ENCODE assay signal across 15 mouse cellular contexts in the genomic region with DNA sequence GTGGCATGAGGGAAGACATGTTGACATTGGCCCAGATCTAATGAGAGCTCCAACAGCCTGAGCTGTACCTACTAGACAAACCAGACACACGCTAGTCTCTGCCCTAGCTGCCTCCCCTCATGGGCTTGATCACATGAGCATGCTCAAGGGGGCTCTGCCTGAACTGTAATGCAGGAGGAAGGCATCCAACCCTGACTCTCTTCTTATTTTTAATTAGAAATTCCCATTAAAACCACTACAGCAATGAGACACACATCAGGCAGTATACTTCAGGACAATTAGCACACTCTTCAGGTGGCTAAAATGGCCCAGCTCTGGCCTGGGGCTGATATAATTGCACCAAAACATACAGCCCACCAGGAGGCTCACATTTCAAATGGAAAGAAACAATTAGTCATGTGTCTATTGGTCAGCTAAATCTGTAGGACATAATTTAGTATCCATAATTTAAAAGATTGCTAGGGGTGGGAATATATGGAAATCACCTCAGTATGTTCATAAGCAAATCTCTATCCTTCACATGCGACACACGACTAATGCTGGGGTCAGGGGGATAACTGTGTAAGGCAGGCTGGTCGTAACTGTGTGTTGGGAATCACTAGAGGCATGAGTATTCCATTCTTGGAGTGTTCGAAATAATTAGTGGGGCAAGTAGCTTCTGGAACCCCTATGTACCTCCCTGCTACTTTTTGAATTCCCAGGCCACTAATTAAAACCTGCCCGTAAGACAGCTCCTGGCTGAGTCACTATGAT.
A peak's percentile ranks its signal among the peaks of the same experiment; 100 is the strongest.
DNase-seq lines count a peak whose midpoint lies in the region; ATAC-seq lines count a peak whose summit lies in the region.
"Had no signal": no experiment of that assay in that cellular context is flagged by ENCODE, and none has a peak within 500 bp of the region (broad histone marks: within the 10 kb centered on the region; RNA-seq: fewer than 3 reads in every experiment).

No protein-coding gene starts in this region.

- no peak for DNase-seq in limb, embryonic 10.5 days (ENCODE audit: low spot score)
- peak; percentile 7 for DNase-seq in forelimb bud, embryonic 11.5 days (ENCODE audit: low read depth, low spot score)
- peak; percentile 84 for DNase-seq in midbrain, embryonic 11.5 days (ENCODE audit: low spot score, missing footprints)
- no peak for DNase-seq in frontal cortex, postnatal 10 days (ENCODE audit: low spot score in 2 of 2)
- DNase-seq in spleen, adult 12 weeks (ENCODE audit: low spot score): no peak
- no peak for DNase-seq in cerebellum, postnatal 25 days
- DNase-seq in urinary bladder, postnatal 4 days (ENCODE audit: low spot score in 2 of 2): no peak
- DNase-seq: adrenal gland, postnatal 36 days; cerebellum, adult 11 months; heart, postnatal 36 days; lung, embryonic 14.5 days had no signal

- 0 out of 2 replicates have a peak, but pooled peaks cover 7% of the 10 kb centered on the region for H3K4me1 ChIP-seq in limb, embryonic 12.5 days (replicated peaks)
- H3K4me1 ChIP-seq in limb, embryonic 10.5 days: peaks cover 11% of the 10 kb centered on the region
- H3K4me1 ChIP-seq in midbrain, embryonic 11.5 days (ENCODE audit: control insufficient read depth, insufficient read depth, low read length): peaks cover 14% of the 10 kb centered on the region
- H3K4me1 ChIP-seq: heart, embryonic 10.5 days had no signal

- no peak overlapping the region for H3K4me3 ChIP-seq in limb, embryonic 12.5 days (replicated peaks)
- no peak overlapping the region for H3K4me3 ChIP-seq in limb, embryonic 10.5 days
- no peak overlapping the region for H3K4me3 ChIP-seq in midbrain, embryonic 11.5 days (ENCODE audit: low read depth, low read length)
- H3K4me3 ChIP-seq: heart, embryonic 10.5 days; left cerebral cortex, adult 2 months had no signal

- no peak overlapping the region for H3K27ac ChIP-seq in limb, embryonic 12.5 days
- H3K27ac ChIP-seq in limb, embryonic 10.5 days: no peak overlapping the region
- peak overlapping the region; percentile 65 for H3K27ac ChIP-seq in midbrain, embryonic 11.5 days (ENCODE audit: low read depth, low read length)
- H3K27ac ChIP-seq: heart, embryonic 10.5 days; left cerebral cortex, adult 2 months; stomach, postnatal 0 days had no signal

- WGBS in limb, embryonic 12.5 days: 43% methylated on average over 6 of the region's 6 CpGs
- WGBS in limb, embryonic 10.5 days: 71% methylated on average over 6 of the region's 6 CpGs
- 67% methylated on average over 6 of the region's 6 CpGs for WGBS in midbrain, embryonic 11.5 days

- no peak overlapping the region for H3K4me2 ChIP-seq in limb, embryonic 12.5 days
- peak overlapping the region; percentile 22; the same call in 1 of the 2 replicates for H3K4me2 ChIP-seq in midbrain, embryonic 11.5 days
- H3K4me2 ChIP-seq: lung, embryonic 14.5 days had no signal

- no peaks in the 10 kb centered on the region for H3K36me3 ChIP-seq in limb, embryonic 12.5 days
- no peaks in the 10 kb centered on the region for H3K36me3 ChIP-seq in limb, embryonic 10.5 days
- H3K36me3 ChIP-seq in midbrain, embryonic 11.5 days (ENCODE audit: control insufficient read depth, insufficient read depth, low read length): no peaks in the 10 kb centered on the region
- H3K36me3 ChIP-seq: heart, embryonic 10.5 days had no signal

- no peaks in the 10 kb centered on the region for H3K9me3 ChIP-seq in limb, embryonic 12.5 days
- H3K9me3 ChIP-seq in limb, embryonic 10.5 days (replicated peaks): no peaks in the 10 kb centered on the region
- no peaks in the 10 kb centered on the region for H3K9me3 ChIP-seq in midbrain, embryonic 11.5 days (ENCODE audit: control insufficient read depth, low read length)
- H3K9me3 ChIP-seq: heart, embryonic 10.5 days had no signal

- peak; percentile 26; the same call in 1 of the 2 replicates for ATAC-seq in limb, embryonic 12.5 days (ENCODE audit: insufficient number of reproducible peaks, insufficient read depth, low FRiP score, low TSS enrichment, low read depth)
- peak; percentile 73 for ATAC-seq in midbrain, embryonic 11.5 days (ENCODE audit: low FRiP score)

- no peaks in the 10 kb centered on the region for H3K27me3 ChIP-seq in limb, embryonic 12.5 days
- no peaks in the 10 kb centered on the region for H3K27me3 ChIP-seq in limb, embryonic 10.5 days (ENCODE audit: low read depth, poor library complexity, severe bottlenecking)
- H3K27me3 ChIP-seq in midbrain, embryonic 11.5 days (ENCODE audit: control insufficient read depth, insufficient read depth, low read length): no peaks in the 10 kb centered on the region

- H3K9ac ChIP-seq in limb, embryonic 12.5 days (replicated peaks): no peak overlapping the region
- H3K9ac ChIP-seq in midbrain, embryonic 11.5 days (ENCODE audit: low read length): peak overlapping the region; percentile 30; the same call in 1 of the 2 replicates
- H3K9ac ChIP-seq: lung, embryonic 14.5 days had no signal

Comparison
In these comparisons a context has a peak if more than half of its experiments do, and no peak if none do; other contexts are left out.
1. DNase-seq: peak in forelimb bud, embryonic 11.5 days (single experiment) and midbrain, embryonic 11.5 days (single experiment); none in limb, embryonic 10.5 days (single experiment), frontal cortex, postnatal 10 days (0 of 2), spleen, adult 12 weeks (single experiment), cerebellum, postnatal 25 days (0 of 2) and urinary bladder, postnatal 4 days (0 of 2).